Mouse (Mus musculus) stomach, postnatal 0 days (tissue): ENCODE results near the gene Ptprcap. TPM values are rescaled to one million over a fixed set of nuclear protein-coding genes. Genes with fewer than 3 reads are reported as not detected.

Experiments
- ATAC-seq: fragments of 200-750 bp; cut with Nextera tagmentation; 2 replicates; pipeline ENCODE4 v1.8.0; 2017; ENCODE audit not compliant: low FRiP score, low TSS enrichment
- DNase-seq: peaks from one replicate; pipeline ENCODE4 v3.0.0-alpha.2; 2016; ENCODE audit warnings: low spot score
- H3K27ac ChIP-seq: fragments of 300-500 bp; sonication (generic); replicated peaks from 2 replicates; pipeline ENCODE4 v1.5.1; 2014; ENCODE audit warnings: mild to moderate bottlenecking, control low read depth
- H3K27me3 ChIP-seq: fragments of 300-500 bp; sonication (generic); 2 replicates; pipeline ENCODE4 v1.6.1; 2014; ENCODE audit warnings: low read length; ENCODE audit not compliant: control insufficient read depth, insufficient read depth
- H3K36me3 ChIP-seq: fragments of 300-500 bp; sonication (generic); 2 replicates; pipeline ENCODE4 v1.6.1; 2014; ENCODE audit warnings: low read length, mixed read lengths; ENCODE audit not compliant: control insufficient read depth, insufficient read depth
- H3K4me1 ChIP-seq: fragments of 300-500 bp; sonication (generic); replicated peaks from 2 replicates; pipeline ENCODE4 v1.6.1; 2014; ENCODE audit warnings: antibody characterized with exemption; ENCODE audit not compliant: control insufficient read depth, insufficient read depth
- H3K4me2 ChIP-seq: fragments of 300-500 bp; sonication (generic); replicated peaks from 2 replicates; pipeline ENCODE4 v1.6.1; 2014; ENCODE audit warnings: low read depth, mild to moderate bottlenecking, control low read depth, moderate library complexity
- H3K4me3 ChIP-seq: fragments of 300-500 bp; sonication (generic); 2 replicates; pipeline ENCODE4 v1.5.1; 2014; ENCODE audit warnings: low read depth, low read length, control low read depth
- H3K9ac ChIP-seq: fragments of 300-500 bp; sonication (generic); 2 replicates; pipeline ENCODE4 v1.6.1; 2014; ENCODE audit warnings: mild to moderate bottlenecking, low read length, control low read depth, mixed read lengths
- H3K9me3 ChIP-seq: fragments of 300-500 bp; sonication (generic); 2 replicates; pipeline ENCODE4 v1.6.1; 2016; ENCODE audit warnings: low read length; ENCODE audit not compliant: control insufficient read depth
- CTCF ChIP-seq: IDR thresholded peaks from 2 replicates; pipeline ENCODE4 v1.5.1; 2016; ENCODE audit warnings: antibody characterized with exemption, low read depth, mild to moderate bottlenecking, moderate library complexity
- EP300 ChIP-seq: optimal IDR thresholded peaks from 2 replicates; pipeline ENCODE3; 2016; ENCODE audit warnings: antibody characterized with exemption
- WGBS: fragments of 180-500 bp; shearing (Covaris S2); extraction: QIAGEN DNeasy Blood & Tissue Kit; methylation state at CpG from one replicate; pipeline ENCODE4 v1.1.7; 2014; 5-methylcytosine and 5-hydroxymethylcytosine counted together
- polyA plus RNA-seq: library from polyadenylated mRNA; unstranded; fragments of >200 nt; fragmentation: Nextera tagmentation; extraction: Ambion mirVana; gene quantifications from 2 replicates; pipeline ENCODE4 v1.2.1, GENCODE M21; 2015

The Ptprcap gene
- polyA plus RNA-seq, 1 experiment from 2014 or later = 1.3 TPM

DNA sequence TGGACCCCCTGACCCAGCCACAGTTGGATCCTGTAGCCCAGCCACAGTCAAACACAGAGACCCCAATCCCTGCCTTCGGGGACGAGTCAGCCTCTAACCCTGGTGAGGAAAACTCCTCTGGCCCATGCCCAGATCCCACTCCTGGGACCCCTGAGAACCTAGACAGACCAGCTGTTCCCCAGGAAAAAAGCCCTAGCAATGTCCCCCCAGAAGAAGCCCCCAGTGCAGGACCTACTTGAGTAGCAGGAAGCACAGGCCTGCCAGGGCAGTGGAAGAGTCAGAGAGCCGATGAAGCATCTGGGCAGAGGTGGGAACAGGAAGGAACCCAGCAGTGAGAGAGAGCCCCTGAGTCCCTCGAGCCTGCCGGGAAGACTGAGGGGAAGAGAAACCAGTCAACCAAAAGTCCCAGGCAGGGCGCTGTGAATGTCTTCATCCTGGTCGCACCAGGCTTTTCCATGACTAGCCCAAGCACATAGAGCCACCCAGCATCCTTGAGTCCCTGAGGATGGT is 9.6 kb upstream of the Ptprcap start, which contains the start of gene Cabp4:
Gene Cabp4, minus strand, starts transcription at position 275 of the 510 bp plus-strand sequence.
- Histone ChIP-seq H3K9me3 (no peaks in the 10 kb centered on the region), H3K4me1 (no peaks in the 10 kb centered on the region), H3K27ac (no peak within 1 kb of the TSS), H3K36me3 (no peaks in the 10 kb centered on the region), H3K4me2 (no peak within 1 kb of the TSS), H3K9ac (no peak within 1 kb of the TSS), H3K27me3 (no peaks in the 10 kb centered on the region), H3K4me3 (no peak within 1 kb of the TSS)
- WGBS = 80% methylated on average over 7 of the region's 7 CpGs
- ATAC-seq (no peak), DNase-seq (no peak)
- TF ChIP-seq EP300 (no peak), CTCF (no peak)

GRCm38 (mm10) chr19:4144550-4145498 is 8.6 kb upstream of the Ptprcap start:
- Histone ChIP-seq H3K4me2 (no peak overlapping the region), H3K4me3 (no peak overlapping the region), H3K9ac (no peak overlapping the region), H3K36me3 (no peaks in the 10 kb centered on the region), H3K4me1 (no peaks in the 10 kb centered on the region), H3K27me3 (no peaks in the 10 kb centered on the region), H3K27ac (no peak overlapping the region), H3K9me3 (no peaks in the 10 kb centered on the region)
- DNase-seq = no peak
- WGBS = 74% methylated on average over 16 of the region's 16 CpGs
- no peak for TF ChIP-seq EP300
- TF ChIP-seq CTCF = no peak
- no peak for ATAC-seq

DNA sequence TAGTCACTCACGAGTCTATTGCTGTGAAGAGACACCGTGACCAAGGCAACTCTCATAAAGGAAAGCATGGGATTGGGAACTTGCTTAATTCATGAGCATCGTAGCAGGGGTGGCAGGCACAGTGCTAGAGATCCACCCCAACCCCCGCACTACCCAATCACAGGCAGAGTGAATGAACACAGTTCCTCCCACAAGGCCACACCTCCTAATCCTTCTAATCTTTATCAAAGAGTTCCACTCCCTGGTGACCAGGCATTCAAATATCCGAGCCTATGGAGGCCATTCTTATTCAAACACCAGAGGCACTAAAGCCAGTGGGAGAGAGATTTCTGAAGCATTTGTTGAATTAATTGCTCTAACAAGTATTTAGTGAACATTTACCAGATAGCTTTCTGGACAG is 7.5 kb upstream of the Ptprcap start:
- Histone ChIP-seq H3K4me2 (no peak overlapping the region), H3K4me3 (no peak overlapping the region), H3K4me1 (no peaks in the 10 kb centered on the region), H3K27ac (no peak overlapping the region), H3K27me3 (no peaks in the 10 kb centered on the region), H3K36me3 (peaks cover 5% of the 10 kb centered on the region; the same call in 1 of the 2 replicates), H3K9me3 (no peaks in the 10 kb centered on the region), H3K9ac (no peak overlapping the region)
- DNase-seq (no peak), ATAC-seq (no peak)
- WGBS = 88% methylated on average over 5 of the region's 5 CpGs
- no peak for TF ChIP-seq EP300
- no peak for TF ChIP-seq CTCF

- WGBS = 72% methylated on average over 12 of the region's 12 CpGs
- ATAC-seq (no peak), DNase-seq (no peak)
- Histone ChIP-seq H3K9ac (no peak overlapping the region), H3K4me1 (no peaks in the 10 kb centered on the region), H3K9me3 (no peaks in the 10 kb centered on the region), H3K36me3 (peaks cover 5% of the 10 kb centered on the region; the same call in 1 of the 2 replicates), H3K27ac (no peak overlapping the region), H3K27me3 (no peaks in the 10 kb centered on the region), H3K4me3 (no peak overlapping the region), H3K4me2 (no peak overlapping the region)
- TF ChIP-seq EP300 = no peak
- no peak for TF ChIP-seq CTCF
These were observed 6.9 kb upstream of the Ptprcap start for GRCm38 (mm10) chr19:4146366-4147021.

DNA sequence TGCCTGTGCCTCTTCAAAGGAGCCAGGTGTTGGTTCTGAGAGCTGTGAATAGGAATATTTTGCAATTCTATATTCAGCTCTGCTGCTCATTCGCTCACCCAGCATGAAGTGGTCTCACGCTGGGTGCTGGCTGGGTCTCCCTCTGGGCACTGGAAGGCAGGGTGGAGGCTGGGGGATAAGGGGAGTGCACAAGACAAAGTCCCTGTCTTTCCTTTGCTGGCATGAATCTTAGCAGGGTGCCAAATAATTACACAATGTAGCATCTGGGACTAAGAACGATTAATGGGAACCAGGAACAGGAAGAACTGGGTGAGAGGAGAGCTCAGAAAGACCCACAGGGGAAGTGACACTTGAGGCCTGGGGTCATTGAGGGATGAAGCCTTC is 6.4 kb upstream of the Ptprcap start:
- H3K27me3 ChIP-seq = no peaks in the 10 kb centered on the region
- 67% methylated on average over 3 of the region's 3 CpGs for WGBS
- ATAC-seq = no peak
- no peaks in the 10 kb centered on the region for H3K4me1 ChIP-seq
- H3K9me3 ChIP-seq = no peaks in the 10 kb centered on the region
- DNase-seq = no peak
- H3K4me3 ChIP-seq = no peak overlapping the region
- no peak overlapping the region for H3K4me2 ChIP-seq
- peaks cover 5% of the 10 kb centered on the region; the same call in 1 of the 2 replicates for H3K36me3 ChIP-seq
- no peak overlapping the region for H3K9ac ChIP-seq
- TF ChIP-seq EP300 = no peak
- no peak for TF ChIP-seq CTCF
- no peak overlapping the region for H3K27ac ChIP-seq
